Mouse (Mus musculus): ENCODE measurements around the gene Zfp319. TPM values are rescaled to one million over a fixed set of nuclear protein-coding genes. Genes with fewer than 3 reads are reported as not detected.

Gene Zfp319
- polyA plus RNA-seq, 1 experiment from 2014 or later, result 18.6 TPM

GRCm38 (mm10) chr8:95323201-95323600, 8.5 kb downstream of the Zfp319 start:
- WGBS, result 93% methylated on average over 3 of the region's 3 CpGs
- H3K4me2 ChIP-seq (replicated peaks), result no peak overlapping the region
- no peak for ATAC-seq (replicated peaks)
- no peaks in the 10 kb centered on the region for H3K9me3 ChIP-seq
- H3K4me1 ChIP-seq, result peaks cover 21% of the 10 kb centered on the region
- H3K36me3 ChIP-seq, result peaks cover 43% of the 10 kb centered on the region
- peaks cover 3% of the 10 kb centered on the region; the same call in 1 of the 2 replicates for H3K27me3 ChIP-seq
- no peak overlapping the region for H3K9ac ChIP-seq (replicated peaks)
- no peak overlapping the region for H3K27ac ChIP-seq (replicated peaks)
- H3K4me3 ChIP-seq, result no peak overlapping the region

GRCm38 (mm10) chr8:95320224-95321139, 11.3 kb downstream of the Zfp319 start:
- peak overlapping the region; percentile 38 for H3K4me3 ChIP-seq
- H3K9ac ChIP-seq (replicated peaks), result peak overlapping the region; percentile 46
- H3K4me1 ChIP-seq, result peaks cover 11% of the 10 kb centered on the region
- H3K27ac ChIP-seq (replicated peaks), result no peak overlapping the region
- peaks cover 17% of the 10 kb centered on the region for H3K36me3 ChIP-seq
- ATAC-seq (replicated peaks), result peak; percentile 62
- 2% methylated on average over 41 of the region's 41 CpGs for WGBS
- peaks cover 3% of the 10 kb centered on the region; the same call in 1 of the 2 replicates for H3K27me3 ChIP-seq
- H3K4me2 ChIP-seq (replicated peaks), result peak overlapping the region; percentile 75
- no peaks in the 10 kb centered on the region for H3K9me3 ChIP-seq

- Histone ChIP-seq H3K4me2 (replicated peaks) (no peak overlapping the region), H3K27me3 (peaks cover 3% of the 10 kb centered on the region; the same call in 1 of the 2 replicates), H3K27ac (replicated peaks) (no peak overlapping the region), H3K36me3 (no peaks in the 10 kb centered on the region), H3K9me3 (no peaks in the 10 kb centered on the region), H3K4me3 (no peak overlapping the region), H3K9ac (replicated peaks) (no peak overlapping the region), H3K4me1 (peaks cover 10% of the 10 kb centered on the region)
- ATAC-seq (replicated peaks), result no peak
- 84% methylated on average over 1 of the region's 1 CpGs for WGBS
Observed at GRCm38 (mm10) chr8:95315350-95315749, 16.4 kb downstream of the Zfp319 start.

- Histone ChIP-seq H3K27me3 (no peaks in the 10 kb centered on the region), H3K4me2 (replicated peaks) (no peak overlapping the region), H3K27ac (replicated peaks) (no peak overlapping the region), H3K4me1 (peaks cover 8% of the 10 kb centered on the region), H3K9me3 (no peaks in the 10 kb centered on the region), H3K4me3 (no peak overlapping the region), H3K36me3 (no peaks in the 10 kb centered on the region), H3K9ac (replicated peaks) (no peak overlapping the region)
- WGBS, result 78% methylated on average over 2 of the region's 2 CpGs
- ATAC-seq (replicated peaks), result no peak
Observed at GRCm38 (mm10) chr8:95314707-95315106, 17.0 kb downstream of the Zfp319 start.

- no peak overlapping the region for H3K4me3 ChIP-seq
- H3K4me2 ChIP-seq (replicated peaks), result no peak overlapping the region
- H3K27ac ChIP-seq (replicated peaks), result no peak overlapping the region
- H3K9me3 ChIP-seq, result no peaks in the 10 kb centered on the region
- ATAC-seq (replicated peaks), result no peak
- no peak overlapping the region for H3K9ac ChIP-seq (replicated peaks)
- no peaks in the 10 kb centered on the region for H3K36me3 ChIP-seq
- peaks cover 8% of the 10 kb centered on the region for H3K4me1 ChIP-seq
- 82% methylated on average over 6 of the region's 6 CpGs for WGBS
- no peaks in the 10 kb centered on the region for H3K27me3 ChIP-seq
Observed at GRCm38 (mm10) chr8:95313857-95314256, 17.9 kb downstream of the Zfp319 start.

- H3K9ac ChIP-seq (replicated peaks), result no peak overlapping the region
- no peak for ATAC-seq (replicated peaks)
- no peak overlapping the region for H3K4me2 ChIP-seq (replicated peaks)
- no peak overlapping the region for H3K27ac ChIP-seq (replicated peaks)
- H3K4me1 ChIP-seq, result peaks cover 8% of the 10 kb centered on the region
- 73% methylated on average over 18 of the region's 18 CpGs for WGBS
- H3K9me3 ChIP-seq, result no peaks in the 10 kb centered on the region
- no peaks in the 10 kb centered on the region for H3K36me3 ChIP-seq
- no peak overlapping the region for H3K4me3 ChIP-seq
- H3K27me3 ChIP-seq, result no peaks in the 10 kb centered on the region
Observed at GRCm38 (mm10) chr8:95312836-95313235, 18.9 kb downstream of the Zfp319 start.

GRCm38 (mm10) chr8:95310342-95310970, 21.3 kb downstream of the Zfp319 start, which contains the start of gene Tepp:
TSS of gene Tepp (plus strand) at chr8:95310566.
- Histone ChIP-seq H3K36me3 (no peaks in the 10 kb centered on the region), H3K9me3 (no peaks in the 10 kb centered on the region), H3K9ac (replicated peaks) (no peak within 1 kb of the TSS), H3K4me3 (no peak within 1 kb of the TSS), H3K27me3 (no peaks in the 10 kb centered on the region), H3K4me2 (replicated peaks) (no peak within 1 kb of the TSS; the same call in 1 of the 2 replicates), H3K4me1 (peaks cover 8% of the 10 kb centered on the region), H3K27ac (replicated peaks) (no peak within 1 kb of the TSS; the same call in 1 of the 2 replicates)
- 14% methylated on average over 6 of the region's 6 CpGs for WGBS
- ATAC-seq (replicated peaks), result peak; percentile 66

- no peak within 1 kb of the TSS for H3K4me2 ChIP-seq (replicated peaks)
- peaks cover 8% of the 10 kb centered on the region for H3K4me1 ChIP-seq
- no peak within 1 kb of the TSS for H3K27ac ChIP-seq (replicated peaks)
- no peaks in the 10 kb centered on the region for H3K9me3 ChIP-seq
- no peak for ATAC-seq (replicated peaks)
- H3K27me3 ChIP-seq, result no peaks in the 10 kb centered on the region
- H3K36me3 ChIP-seq, result no peaks in the 10 kb centered on the region
- 42% methylated on average over 6 of the region's 6 CpGs for whole genome bisulfite sequencing
- H3K4me3 ChIP-seq, result no peak within 1 kb of the TSS
- H3K9ac ChIP-seq (replicated peaks), result no peak within 1 kb of the TSS
Observed at GRCm38 (mm10) chr8:95306431-95306830, 25.3 kb downstream of the Zfp319 start, which contains the start of gene Cngb1. TSS of gene Cngb1 (minus strand) at chr8:95306585.

GRCm38 (mm10) chr8:95305526-95305925, 26.2 kb downstream of the Zfp319 start:
- H3K4me1 ChIP-seq, result peaks cover 4% of the 10 kb centered on the region
- ATAC-seq (replicated peaks), result no peak
- no peak overlapping the region for H3K4me3 ChIP-seq
- H3K9ac ChIP-seq (replicated peaks), result no peak overlapping the region
- no peak overlapping the region for H3K4me2 ChIP-seq (replicated peaks)
- 76% methylated on average over 4 of the region's 4 CpGs for WGBS
- no peaks in the 10 kb centered on the region for H3K9me3 ChIP-seq
- no peaks in the 10 kb centered on the region for H3K36me3 ChIP-seq
- no peak overlapping the region for H3K27ac ChIP-seq (replicated peaks)
- H3K27me3 ChIP-seq, result no peaks in the 10 kb centered on the region

- no peaks in the 10 kb centered on the region for H3K27me3 ChIP-seq
- no peak overlapping the region for H3K4me2 ChIP-seq (replicated peaks)
- WGBS, result 23% methylated on average over 5 of the region's 5 CpGs
- H3K36me3 ChIP-seq, result no peaks in the 10 kb centered on the region
- no peaks in the 10 kb centered on the region for H3K4me1 ChIP-seq
- ATAC-seq (replicated peaks), result no peak
- no peak overlapping the region for H3K27ac ChIP-seq (replicated peaks)
- no peak overlapping the region for H3K4me3 ChIP-seq
- no peaks in the 10 kb centered on the region for H3K9me3 ChIP-seq
- H3K9ac ChIP-seq (replicated peaks), result no peak overlapping the region
Observed at GRCm38 (mm10) chr8:95302410-95302809, 29.3 kb downstream of the Zfp319 start.

- ATAC-seq (replicated peaks), result peak; percentile 38
- WGBS, result 56% methylated on average over 7 of the region's 7 CpGs
- Histone ChIP-seq H3K36me3 (no peaks in the 10 kb centered on the region), H3K4me3 (no peak overlapping the region), H3K27me3 (no peaks in the 10 kb centered on the region), H3K4me2 (replicated peaks) (no peak overlapping the region), H3K9me3 (no peaks in the 10 kb centered on the region), H3K9ac (replicated peaks) (no peak overlapping the region), H3K27ac (replicated peaks) (peak overlapping the region; percentile 66), H3K4me1 (peaks cover 9% of the 10 kb centered on the region)
Observed at GRCm38 (mm10) chr8:95293891-95294290, 37.9 kb downstream of the Zfp319 start.

- no peak overlapping the region for H3K27ac ChIP-seq (replicated peaks)
- H3K4me2 ChIP-seq (replicated peaks), result no peak overlapping the region
- no peaks in the 10 kb centered on the region for H3K9me3 ChIP-seq
- no peak for ATAC-seq (replicated peaks)
- no peak overlapping the region for H3K9ac ChIP-seq (replicated peaks)
- H3K36me3 ChIP-seq, result no peaks in the 10 kb centered on the region
- peaks cover 9% of the 10 kb centered on the region for H3K4me1 ChIP-seq
- no peak overlapping the region for H3K4me3 ChIP-seq
- no peaks in the 10 kb centered on the region for H3K27me3 ChIP-seq
- WGBS, result 84% methylated on average over 11 of the region's 11 CpGs
Observed at GRCm38 (mm10) chr8:95293172-95293571, 38.6 kb downstream of the Zfp319 start.
